Mouse (Mus musculus): Measurements from ENCODE around the gene Fmo5.

DNA sequence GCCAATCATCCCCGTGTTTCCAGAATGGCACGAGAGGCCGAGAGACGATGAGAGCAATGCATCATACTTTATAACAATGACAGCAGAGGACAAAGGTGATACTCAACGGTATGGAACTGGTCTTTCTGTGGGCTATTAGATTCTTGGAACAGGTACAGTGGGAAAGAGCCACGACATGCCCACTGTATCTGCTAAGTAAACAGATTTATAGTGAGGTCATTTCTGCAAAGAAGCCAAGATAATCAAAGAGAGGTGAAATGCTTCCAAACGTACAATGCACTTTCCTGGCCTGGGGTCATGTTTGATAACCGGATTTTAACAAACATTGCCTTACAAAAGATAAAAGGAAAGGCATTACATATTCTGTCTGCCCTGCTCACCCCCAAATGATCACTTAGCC is 31.8 kb upstream of the Fmo5 start:
- TF ChIP-seq CTCF (IDR thresholded peaks at IDR 0.05) (no peak), EP300 (IDR thresholded peaks at IDR 0.05) (no peak)

Data from lung, postnatal 0 days (tissue).